Mouse (Mus musculus): ENCODE measurements around the gene Tns1.

Tns1 gene

DNA sequence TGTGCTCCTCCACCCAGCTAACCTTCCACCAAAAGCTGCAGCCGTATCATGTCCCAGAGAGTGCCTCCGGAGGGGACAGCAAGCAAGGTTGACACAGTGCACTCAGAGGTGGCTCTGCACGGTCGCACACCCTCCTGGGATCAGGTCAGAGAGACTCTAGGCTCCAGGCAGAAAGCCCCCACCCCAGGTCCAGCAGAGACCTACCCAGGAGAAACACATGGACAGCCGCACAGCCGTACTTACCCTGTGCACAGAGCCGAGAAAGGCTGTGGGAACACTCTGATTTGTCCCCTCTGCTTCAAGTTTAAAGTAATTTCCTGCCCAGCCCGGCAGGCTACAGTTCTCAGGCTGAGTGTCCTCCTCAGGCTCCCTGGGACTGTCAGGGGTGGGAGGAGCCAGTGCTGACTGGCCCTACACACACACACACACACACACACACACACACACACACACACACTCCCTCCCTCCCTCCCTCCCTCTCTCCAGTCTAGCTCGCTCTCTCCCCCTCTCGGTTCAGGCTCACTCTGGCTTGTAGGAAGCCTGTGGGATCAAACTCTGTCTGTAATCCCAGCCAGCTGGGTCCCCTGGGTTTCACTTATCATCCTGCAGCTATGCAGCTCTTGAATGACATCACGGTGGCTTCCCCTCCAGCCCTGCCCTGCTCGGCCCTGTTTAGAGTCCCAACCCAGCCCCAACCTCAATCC, 161.4 kb downstream of the Tns1 start:
- in situ Hi-C loops (cut with MboI, MseI) = no loop called here

DNA sequence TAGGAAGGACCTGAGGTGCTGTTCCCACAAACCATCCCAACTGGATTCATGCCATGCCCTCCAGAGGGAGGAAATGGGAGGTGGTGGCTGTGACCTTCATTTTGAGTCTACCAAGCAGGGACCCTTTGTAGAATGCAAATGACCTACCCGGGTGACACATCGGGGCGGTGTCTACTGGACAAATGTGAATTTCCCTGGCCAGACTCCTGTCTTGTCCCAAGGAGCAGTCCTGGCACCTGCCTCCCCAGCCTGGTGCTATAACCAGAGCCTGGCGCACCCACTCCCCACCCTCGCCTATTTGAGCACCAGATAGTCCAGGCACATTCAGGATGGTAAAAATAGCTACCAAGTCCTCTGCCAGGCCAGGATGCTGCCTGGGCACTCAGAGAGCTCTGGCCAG, 162.2 kb downstream of the Tns1 start:
- in situ Hi-C loops (cut with MboI, MseI) = no loop called here

DNA sequence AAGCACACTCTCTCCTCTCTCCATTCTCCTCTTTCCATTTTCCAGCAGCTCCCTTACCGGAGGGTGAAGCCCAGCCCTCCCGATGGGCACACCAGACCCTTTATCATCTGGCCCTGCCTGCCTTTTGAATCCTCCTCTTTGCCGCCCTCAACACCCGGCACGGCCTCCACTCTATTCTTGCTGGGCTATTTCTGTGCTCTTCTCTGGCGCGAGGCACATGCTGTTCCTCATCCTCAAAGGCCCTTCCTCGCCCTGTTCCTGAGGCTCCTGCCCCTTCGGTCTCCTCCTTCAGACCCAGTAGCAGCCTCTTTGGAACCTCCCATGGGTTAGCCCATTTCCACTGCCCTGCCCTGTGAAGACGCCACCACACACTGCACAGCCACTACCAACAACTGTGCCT, 164.5 kb downstream of the Tns1 start:
- in situ Hi-C loops (cut with MboI, MseI) = no loop called here

DNA sequence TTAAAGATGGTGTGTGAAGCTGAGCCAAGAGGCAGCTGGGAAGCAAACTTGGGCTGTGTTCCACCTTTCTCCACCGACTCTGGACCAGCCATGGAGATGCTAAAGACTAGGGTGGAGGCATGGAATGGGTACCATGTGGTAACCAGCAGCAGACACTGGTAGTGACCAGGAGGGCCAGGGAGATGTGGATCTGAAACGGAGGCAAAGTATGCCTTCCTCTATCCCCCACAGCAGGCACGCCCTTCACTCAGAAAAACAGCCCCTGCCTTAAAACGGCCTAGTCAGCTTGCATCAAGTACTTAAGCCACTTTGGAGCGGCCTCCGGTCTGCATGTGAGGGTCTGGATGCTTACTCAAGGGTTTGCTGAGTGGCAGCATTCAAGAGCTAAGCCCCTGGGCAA, 164.9 kb downstream of the Tns1 start:
- in situ Hi-C loops (cut with MboI, MseI) = no loop called here

DNA sequence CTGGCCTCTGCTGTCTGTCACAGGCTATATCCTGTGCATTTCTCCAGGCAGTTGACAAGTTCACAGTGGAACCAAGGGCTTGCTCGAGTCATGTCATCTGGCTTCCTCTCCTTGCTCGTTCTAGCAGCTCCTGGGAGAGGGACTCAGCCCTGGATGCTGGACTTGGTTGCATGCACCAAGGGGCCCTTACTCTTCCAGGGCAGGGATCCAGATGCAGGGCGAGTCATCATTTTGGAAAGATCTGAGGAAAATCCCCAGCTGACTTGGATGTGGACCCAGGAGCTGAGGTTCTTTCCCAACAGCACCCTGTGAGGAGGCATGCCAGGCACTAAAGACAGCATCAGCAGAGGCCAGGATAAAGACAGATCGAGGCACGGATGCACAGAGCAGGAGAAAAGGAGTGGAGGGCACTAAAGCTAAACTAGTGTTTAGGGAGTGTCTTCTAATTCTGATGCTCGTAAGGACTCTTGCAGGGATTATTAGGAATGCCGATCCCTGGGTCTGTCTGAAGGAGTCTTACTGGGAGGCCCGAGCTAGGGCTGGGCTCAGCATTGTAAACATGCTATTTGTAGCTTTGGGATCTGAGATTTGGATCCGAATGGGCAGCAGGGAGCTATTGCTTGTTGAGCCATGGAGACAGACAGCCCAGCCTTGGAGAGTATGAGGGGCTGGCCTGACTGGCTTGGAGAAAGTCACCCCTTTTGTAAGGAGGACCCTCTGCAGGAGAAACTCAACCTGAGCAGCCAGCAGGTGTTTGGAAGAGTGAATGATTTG, 165.9 kb downstream of the Tns1 start:
- in situ Hi-C loops (cut with MboI, MseI) = no loop called here

DNA sequence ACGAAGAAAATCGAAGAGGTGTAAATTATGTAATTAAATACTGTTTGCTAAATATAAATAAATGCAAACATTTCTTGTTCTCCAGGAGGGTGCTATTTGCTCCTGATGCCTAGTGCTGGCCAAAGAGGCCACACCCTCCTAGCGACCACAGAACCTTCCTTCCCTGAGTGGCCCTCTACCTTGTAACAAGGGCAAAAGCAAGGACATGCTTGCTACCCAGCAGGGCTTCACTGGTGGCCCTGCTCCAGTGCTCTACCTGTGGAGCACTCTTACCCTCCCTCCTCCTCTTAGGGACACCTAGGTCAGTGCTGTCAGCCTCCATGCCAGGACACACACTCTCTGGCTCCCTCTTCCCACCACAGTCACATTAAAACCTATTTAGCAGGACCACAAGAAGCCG, 166.8 kb downstream of the Tns1 start:
- in situ Hi-C loops (cut with MboI, MseI) = no loop called here

DNA sequence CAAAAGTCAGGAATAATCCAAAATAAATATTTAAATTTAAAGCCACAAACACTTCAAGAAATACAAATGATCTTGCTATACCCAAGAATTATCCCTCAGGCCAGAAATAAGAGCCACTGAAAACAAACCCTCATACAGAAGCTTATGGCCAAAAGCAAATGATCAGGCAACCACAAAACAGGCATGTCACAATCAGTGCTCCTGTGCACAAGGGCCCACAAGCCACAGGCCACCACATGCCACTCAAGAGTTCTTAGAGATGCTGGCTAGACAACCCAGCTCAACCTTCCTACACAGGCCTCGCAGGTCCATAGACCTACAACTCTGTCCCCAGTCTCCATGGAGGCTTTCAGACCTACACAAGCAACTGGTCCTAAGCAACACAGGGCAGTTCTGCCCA, 167.9 kb downstream of the Tns1 start:
- in situ Hi-C loops (cut with MboI, MseI) = no loop called here

DNA sequence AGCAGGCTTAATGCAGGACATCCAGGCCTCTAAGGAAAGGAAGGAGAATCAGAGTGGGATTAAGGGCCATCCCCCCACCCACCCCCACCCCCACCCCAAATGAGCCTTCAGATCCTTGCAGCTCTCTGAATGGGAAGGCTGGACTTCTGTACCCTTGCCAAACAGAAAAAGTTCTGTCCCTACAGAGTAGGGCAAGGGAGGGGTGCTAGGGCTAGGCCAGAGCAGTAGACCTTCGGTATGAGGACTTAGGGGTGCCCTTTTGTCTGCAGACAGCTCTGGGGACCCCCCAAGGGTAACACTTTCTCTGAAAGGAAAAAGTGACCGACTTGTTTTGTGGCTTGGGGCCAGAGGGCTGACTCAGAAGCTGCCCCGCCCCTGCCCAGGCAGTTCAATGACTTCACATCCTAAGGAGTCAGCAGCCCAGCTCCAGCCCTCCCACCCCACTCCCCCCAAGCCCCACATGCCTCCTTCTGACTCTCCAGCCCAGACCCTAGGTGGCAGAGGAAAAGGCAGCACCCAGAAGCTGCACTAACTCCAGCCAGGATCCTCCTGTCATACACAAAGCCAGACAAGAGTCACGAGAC, 168.9 kb downstream of the Tns1 start:
- in situ Hi-C loops (cut with MboI, MseI) = no loop called here

DNA sequence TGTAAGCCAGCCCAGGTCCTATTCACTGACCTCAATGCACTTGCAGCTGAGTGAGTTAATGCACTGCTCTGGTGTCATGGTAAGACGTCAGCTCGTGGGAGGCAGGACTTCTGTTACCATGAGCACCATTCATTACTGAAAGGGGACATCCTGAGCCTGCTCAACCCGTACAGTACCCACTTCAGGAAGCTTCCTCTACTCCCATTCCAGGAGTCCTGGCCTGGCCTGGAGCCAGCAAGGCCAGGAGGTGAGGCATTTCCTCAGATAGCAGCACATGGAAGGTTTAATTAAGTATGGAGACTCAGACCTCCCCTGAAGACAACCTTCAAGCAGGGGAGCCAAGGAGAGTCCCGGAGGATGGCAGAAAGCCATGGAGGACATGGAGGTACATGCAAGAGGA, 169.6 kb downstream of the Tns1 start:
- in situ Hi-C loops (cut with MboI, MseI) = no loop called here

DNA sequence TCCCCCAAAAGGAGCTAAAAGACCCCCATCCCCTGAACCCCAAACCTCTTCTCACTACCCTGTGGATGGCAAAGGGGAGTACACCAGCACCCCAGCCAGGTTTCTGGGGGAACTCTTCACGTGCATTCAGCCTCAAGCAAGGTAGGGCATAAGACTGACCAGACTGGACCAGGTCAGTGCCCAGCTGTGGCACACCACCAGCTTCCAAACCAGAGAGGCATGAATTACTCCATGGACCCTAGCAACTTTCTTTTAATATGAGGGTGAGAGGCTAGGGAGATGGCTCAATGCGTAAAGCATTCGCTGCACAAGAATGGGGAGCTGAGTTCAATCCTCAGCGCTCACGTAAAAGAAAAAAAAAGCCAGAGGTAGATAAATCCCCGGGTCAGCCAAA, 170.2 kb downstream of the Tns1 start:
- in situ Hi-C loops (cut with MboI, MseI) = no loop called here

DNA sequence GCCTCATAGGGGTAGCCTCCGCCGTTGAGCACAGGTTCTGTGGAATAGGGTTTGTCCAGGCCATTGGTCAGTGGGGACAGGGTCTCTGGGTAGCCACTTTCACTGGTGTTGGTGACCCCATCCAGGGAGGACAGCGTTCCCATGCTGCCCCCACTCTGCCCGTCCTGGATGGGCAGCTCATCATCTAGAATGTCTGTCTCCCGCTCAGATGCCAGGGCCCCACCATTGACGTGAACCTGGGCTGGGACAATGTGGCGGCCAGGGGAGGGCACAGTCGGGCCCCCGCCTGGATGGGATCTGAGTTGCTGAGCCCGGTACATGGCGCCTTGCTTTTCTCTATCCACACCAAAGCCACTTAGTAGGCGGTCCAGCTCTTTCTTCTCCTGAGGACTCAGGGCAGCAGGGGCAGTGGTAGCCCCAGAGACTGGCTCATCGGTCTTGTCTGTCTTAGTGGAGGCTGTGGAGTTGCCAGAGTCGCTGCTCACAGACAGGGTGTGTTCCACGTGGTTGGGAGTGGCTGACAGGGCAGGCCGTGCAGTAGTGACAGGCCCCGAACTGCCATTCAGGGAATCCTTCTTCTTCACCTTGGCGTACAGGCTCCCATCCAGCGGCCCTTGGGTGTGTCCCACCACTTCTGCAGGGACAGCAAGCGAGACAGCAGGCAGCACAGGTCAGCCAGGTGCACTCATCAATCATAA, 170.8 kb downstream of the Tns1 start:
- in situ Hi-C loops (cut with MboI, MseI) = no loop called here

DNA sequence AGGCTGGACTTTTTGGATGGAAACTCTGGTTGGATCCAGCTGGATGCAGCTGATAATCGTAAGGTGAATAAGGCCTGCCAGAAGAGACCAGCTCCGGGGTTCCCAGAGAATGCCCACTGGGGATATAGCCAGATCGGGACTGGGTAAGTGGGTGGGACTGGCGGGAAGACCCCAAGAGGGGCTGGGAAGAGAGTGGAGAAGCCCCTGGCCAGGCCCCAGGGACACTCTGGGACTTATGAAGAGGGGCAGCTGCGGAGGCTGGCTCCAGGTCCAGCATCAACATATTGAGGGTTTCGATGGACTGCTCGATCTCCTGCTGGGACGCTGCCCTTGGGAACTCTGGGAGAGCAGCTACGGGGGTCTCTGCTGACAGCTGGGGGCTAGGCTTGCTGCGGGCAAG, 171.7 kb downstream of the Tns1 start:
- in situ Hi-C loops (cut with MboI, MseI) = no loop called here

DNA sequence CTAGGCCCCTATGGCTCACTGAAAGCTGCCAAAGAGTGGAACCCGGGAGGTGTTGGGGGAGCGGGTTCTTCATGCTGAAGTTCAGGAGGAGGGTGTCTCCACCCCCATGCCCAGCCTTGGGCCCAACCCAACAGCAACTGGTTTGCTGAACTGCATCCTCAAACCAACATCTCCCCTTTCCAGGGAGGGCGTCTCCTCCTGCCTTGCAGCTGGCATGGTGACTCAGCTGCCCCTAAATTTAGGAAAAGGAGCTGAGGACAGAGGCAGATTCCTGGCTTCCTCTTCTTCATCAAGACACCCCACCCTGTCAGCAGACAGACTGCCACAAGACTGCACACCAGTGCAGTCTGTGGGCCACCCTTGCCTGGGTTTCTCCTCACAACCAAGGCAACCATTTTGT, 173.1 kb downstream of the Tns1 start:
- in situ Hi-C loops (cut with MboI, MseI) = no loop called here

DNA sequence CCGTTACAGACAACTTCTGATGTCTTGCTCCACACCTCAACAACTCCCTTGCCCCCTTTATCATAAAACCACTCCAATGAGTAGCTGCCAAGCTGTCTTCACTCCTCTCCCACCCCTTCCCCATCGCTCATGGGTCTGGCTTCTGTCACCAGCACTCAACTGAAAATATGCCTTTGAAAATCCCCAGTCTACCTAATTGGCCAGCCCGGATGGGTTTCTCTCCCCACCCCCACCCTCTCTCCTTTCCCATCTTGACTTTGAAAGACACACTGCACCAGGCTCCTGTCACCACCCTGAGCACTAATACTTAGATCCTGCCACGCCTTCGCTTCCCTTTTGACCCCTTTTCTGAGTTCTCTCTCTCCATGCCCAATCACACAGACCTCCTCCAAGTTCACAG, 175.5 kb downstream of the Tns1 start:
- in situ Hi-C loops (cut with MboI, MseI) = no loop called here

DNA sequence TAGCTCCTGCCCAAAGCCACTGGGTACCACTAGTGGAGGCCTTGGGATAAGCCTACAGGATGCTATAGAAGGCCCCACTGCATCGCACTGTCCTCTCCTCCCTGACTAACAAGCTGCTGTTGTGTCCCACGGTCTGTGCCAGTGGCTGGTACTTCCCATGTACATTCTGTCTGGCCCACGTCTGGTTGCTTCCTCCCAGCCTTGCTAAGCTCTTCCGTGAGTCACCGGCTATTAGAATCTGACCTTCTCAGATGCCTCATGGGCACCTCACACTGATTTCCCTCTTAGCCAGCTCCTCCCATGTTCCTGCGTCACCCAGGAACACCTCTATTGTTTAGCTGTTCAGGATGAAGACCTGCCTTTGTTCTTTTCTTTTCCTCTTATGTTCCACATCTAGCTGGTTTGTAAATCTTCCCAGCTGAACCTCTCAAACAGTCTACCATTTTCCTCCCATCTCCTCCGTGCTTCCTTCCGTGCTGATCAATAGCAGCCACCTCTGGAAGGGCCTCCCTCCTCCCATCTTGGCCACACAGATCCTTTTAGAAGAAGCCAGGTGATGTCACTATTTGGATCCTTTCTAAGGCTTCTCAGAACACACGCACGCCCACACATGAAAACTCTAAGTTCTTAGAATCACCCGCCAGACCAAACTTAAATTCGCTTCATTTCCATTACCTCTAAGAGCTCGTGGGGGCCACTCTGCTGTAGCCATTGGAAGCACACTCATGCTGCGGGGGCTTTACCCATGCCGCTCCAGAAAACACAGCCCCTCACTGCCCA, 176.5 kb downstream of the Tns1 start:
- in situ Hi-C loops (cut with MboI, MseI) = no loop called here

DNA sequence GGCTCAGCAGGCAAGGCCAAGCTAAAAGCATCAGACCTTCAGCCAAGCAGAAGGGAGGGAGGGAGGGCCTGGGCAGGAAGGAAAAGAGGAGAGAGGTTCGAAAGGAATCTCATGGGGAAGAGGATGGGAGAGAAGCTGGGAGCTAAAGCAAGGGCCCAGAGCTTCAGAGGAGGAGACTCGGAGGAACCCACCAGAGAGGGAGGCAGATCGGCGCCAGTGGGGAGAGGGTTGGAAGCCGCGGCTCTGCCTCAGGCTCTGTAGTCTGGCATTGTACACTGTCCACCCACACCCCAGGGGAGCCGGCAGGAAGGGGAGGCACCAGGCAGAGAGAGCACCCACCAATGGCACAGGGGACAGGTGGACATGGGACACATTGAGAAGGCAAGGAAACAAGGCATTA, 177.5 kb downstream of the Tns1 start:
- in situ Hi-C loops (cut with MboI, MseI) = no loop called here

DNA sequence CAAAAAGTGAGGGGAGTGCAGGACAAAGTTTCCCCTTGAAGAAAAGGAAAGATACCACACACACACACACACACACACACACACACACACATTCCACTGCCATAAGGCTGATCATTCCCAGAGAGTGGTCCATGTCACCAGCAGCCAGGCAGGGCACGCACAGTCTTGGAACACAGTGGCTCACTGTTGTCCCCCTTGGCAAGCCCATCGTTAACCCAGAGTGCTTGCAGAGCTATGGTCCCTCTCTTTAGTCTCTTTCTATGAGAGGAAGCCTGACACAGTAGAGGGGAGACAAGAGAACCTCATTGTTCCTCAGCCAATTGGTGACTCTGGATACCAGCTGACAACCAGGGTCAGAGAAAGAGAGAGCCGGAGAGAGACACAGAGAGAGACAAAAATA, 179.9 kb downstream of the Tns1 start:
- in situ Hi-C loops (cut with MboI, MseI) = no loop called here

DNA sequence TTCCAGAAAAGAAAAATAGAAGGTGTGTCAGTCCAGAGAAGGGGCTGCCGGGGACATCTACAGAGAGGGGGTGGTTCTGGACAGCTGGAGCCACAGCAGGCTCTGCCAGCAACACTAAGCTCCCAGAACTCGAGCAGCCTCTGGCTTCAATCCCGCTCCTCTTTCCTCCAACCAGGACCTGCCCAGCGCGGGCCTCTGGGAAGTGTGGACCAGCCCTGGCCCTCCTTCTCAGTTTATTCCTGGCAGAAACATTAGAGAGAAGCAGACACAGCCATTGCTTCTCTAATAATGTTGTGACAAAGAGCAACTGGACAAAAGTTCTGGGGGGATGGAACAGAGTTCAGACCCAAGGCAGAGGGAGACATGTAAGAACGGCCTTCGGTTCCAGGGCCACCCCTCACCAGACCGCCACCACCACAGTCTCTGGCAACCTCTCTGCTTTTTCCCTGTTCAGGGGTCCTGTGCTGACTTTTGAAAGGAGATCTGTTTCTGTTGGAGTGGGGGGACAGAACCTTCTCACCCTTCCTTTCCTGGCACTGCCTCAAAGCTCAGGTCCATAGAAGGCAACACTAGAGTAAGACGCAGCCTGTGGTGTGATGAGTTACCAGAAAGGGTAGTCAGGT, 180.5 kb downstream of the Tns1 start:
- in situ Hi-C loops (cut with MboI, MseI) = no loop called here

DNA sequence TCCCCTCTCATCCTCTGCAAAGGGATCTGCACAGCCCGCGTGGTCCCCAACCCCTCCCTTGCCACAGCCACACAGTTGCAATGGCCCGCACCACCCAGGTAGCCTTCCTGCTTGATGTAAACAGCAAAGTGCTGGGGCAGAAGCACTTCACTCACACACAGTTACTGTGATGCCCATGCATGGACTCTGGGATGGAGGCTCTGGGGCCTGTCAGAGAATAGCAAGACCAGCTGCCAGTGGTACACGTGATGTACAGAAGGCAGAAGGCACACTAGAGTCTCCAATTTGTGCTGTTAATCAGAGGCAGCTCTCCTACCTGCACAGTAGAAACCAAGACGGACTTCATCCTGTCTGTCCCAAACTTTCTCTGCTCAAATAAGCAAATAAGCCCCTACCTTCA, 181.0 kb downstream of the Tns1 start:
- in situ Hi-C loops (cut with MboI, MseI) = no loop called here

DNA sequence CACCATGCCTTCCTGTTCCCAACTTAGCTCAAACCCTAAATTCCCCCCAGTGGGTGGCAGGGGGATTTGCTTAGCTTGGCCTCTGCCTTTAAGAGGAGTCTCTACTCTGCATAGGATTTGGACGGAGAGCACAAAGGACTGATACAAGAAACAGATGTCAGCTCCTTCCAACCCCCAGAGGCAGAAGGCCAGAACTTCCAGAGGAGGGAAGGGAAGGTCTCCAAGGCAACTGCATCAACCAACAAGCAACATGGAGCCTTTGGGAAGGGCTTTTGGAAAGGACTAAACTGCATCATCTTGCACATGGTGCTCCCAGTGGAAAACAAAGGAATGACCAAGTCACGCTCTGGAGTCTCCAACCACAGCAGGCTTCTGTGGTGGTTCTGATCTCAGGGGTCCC, 182.0 kb downstream of the Tns1 start:
- in situ Hi-C loops (cut with MboI, MseI) = no loop called here

DNA sequence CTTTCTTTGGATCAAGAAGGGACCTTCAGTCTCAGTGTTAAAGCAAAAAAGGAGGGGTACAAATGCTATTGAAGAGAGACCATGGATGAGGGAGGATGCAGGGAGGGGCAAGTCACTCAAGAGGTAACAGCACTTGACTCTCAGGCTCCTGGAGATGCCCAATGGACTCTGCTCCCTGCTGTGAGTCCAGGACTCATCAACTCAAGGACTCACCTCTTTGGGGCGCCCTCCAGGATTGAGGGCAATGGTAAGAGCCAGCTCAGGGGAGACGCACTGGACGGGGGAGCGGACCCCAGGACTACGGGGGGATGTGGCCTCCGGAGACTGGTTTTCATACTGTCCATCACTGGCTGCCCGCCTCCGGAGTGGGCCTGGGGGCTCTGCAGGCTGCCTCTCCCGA, 182.6 kb downstream of the Tns1 start:
- in situ Hi-C loops (cut with MboI, MseI) = no loop called here

Measured in T-helper 17 cell (primary cell).